Mouse (Mus musculus) hindbrain, embryonic 11.5 days (tissue): ENCODE measurements around the gene Ssh2. TPM values are rescaled to one million over a fixed set of nuclear protein-coding genes. Genes with fewer than 3 reads are reported as not detected.

Experiments
- ATAC-seq: fragments of 200-750 bp; cut with Nextera tagmentation; 2 replicates; pipeline ENCODE4 v1.8.0; 2017; ENCODE audit warnings: mild to moderate bottlenecking, moderate TSS enrichment, moderate library complexity; ENCODE audit not compliant: low FRiP score
- DNase-seq: peaks from one replicate; pipeline ENCODE4 v3.0.0-alpha.2; 2015; ENCODE audit warnings: low spot score
- H3K27ac ChIP-seq: fragments of 300-500 bp; sonication (generic); 2 replicates; pipeline ENCODE4 v1.5.1; 2014; ENCODE audit warnings: mild to moderate bottlenecking, low read depth, low read length
- H3K27me3 ChIP-seq: fragments of 300-500 bp; sonication (generic); 2 replicates; pipeline ENCODE4 v1.6.1; 2014; ENCODE audit warnings: mild to moderate bottlenecking, low read length, moderate library complexity, mixed read lengths; ENCODE audit not compliant: control insufficient read depth, insufficient read depth
- H3K36me3 ChIP-seq: fragments of 300-500 bp; sonication (generic); 2 replicates; pipeline ENCODE4 v1.6.1; 2014; ENCODE audit warnings: mild to moderate bottlenecking, low read length, moderate library complexity, mixed read lengths; ENCODE audit not compliant: control insufficient read depth, insufficient read depth
- H3K4me1 ChIP-seq: fragments of 300-500 bp; sonication (generic); replicated peaks from 2 replicates; pipeline ENCODE4 v1.6.1; 2014; ENCODE audit warnings: low read length, mixed read lengths; ENCODE audit not compliant: control insufficient read depth, insufficient read depth
- H3K4me2 ChIP-seq: fragments of 300-500 bp; sonication (generic); replicated peaks from 2 replicates; pipeline ENCODE4 v1.6.1; 2014; ENCODE audit warnings: mild to moderate bottlenecking, low read depth, low read length
- H3K4me3 ChIP-seq: fragments of 300-500 bp; sonication (generic); 2 replicates; pipeline ENCODE4 v1.5.1; 2014; ENCODE audit warnings: low read depth, low read length
- H3K9ac ChIP-seq: fragments of 300-500 bp; sonication (generic); 2 replicates; pipeline ENCODE4 v1.6.1; 2014; ENCODE audit warnings: low read depth, low read length
- H3K9me3 ChIP-seq: fragments of 300-500 bp; sonication (generic); 2 replicates; pipeline ENCODE4 v1.6.1; 2016; ENCODE audit warnings: low read length; ENCODE audit not compliant: control insufficient read depth
- WGBS: fragments of 180-500 bp; shearing (Covaris S2); extraction: QIAGEN DNeasy Blood & Tissue Kit; methylation state at CpG from one replicate; pipeline ENCODE4 v1.1.7; 2014; 5-methylcytosine and 5-hydroxymethylcytosine counted together
- polyA plus RNA-seq: library from polyadenylated mRNA; unstranded; fragments of >200 nt; fragmentation: Nextera tagmentation; extraction: Ambion mirVana; gene quantifications from 2 replicates; pipeline ENCODE4 v1.2.1, GENCODE M21; 2014

Gene Ssh2
- polyA plus RNA-seq, 1 experiment from 2014 or later: 17.4 TPM

DNA sequence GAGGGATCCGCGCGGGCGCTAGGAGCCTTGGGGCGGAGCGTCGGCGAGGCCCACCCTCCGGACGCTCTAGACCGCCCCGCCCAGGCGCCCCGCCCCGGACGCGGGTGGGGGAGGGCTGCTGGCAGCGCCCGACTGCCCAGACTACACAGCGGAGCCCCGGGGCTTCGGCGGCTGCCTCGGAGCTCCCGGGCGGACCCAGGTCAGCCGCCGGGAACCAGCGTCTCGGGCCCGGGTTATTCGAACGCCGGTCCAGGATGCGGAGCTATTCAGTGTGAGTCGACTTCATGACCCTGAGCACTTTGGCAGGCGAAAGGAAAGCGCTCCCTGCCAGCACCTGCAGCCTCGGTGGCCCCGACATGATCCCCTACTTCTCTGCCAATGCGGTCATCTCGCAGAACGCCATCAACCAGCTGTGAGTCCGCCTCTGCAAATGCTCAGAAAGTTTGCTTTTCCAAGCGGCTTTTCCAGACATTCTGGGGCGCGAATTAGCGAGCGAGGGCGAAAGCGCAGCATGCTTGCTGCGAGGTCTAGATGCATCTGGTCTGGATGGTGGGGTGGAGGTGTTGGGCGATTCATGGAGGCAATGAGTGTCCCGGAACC is 132.2 kb downstream of the Ssh2 start:
- DNase-seq (peak; percentile 92), ATAC-seq (peak; percentile 92)
- no peak overlapping the region for H3K27ac ChIP-seq
- H3K9me3 ChIP-seq: no peaks in the 10 kb centered on the region
- no peaks in the 10 kb centered on the region for H3K27me3 ChIP-seq
- WGBS: under 1% methylated on average over 54 of the region's 54 CpGs
- no peaks in the 10 kb centered on the region for H3K4me1 ChIP-seq
- no peaks in the 10 kb centered on the region for H3K36me3 ChIP-seq
- H3K9ac ChIP-seq: peak overlapping the region; percentile 54; the same call in 1 of the 2 replicates
- H3K4me2 ChIP-seq: peak overlapping the region; percentile 79
- H3K4me3 ChIP-seq: peak overlapping the region; percentile 48

DNA sequence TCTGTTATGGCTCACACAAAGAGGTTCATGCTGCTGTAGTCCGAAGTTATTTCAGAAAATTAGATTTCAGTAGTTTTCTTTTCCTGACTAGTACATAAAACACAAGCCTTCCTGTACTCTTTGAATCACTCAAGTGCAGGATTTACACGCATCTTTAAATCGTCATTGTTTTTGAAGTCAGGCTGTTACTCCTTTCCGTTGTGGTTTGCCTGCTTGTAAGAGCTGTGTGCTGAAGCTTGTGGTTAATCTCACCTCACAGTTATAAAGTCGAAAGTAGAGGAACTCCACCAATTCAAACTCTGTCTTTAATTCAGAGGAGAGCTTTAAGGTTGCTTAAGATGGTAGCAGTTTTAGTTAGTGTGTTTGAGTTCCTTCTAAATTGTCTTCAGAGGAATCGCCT is 132.9 kb downstream of the Ssh2 start:
- no peaks in the 10 kb centered on the region for H3K27me3 ChIP-seq
- H3K4me3 ChIP-seq: peak overlapping the region; percentile 48
- H3K9me3 ChIP-seq: no peaks in the 10 kb centered on the region
- H3K27ac ChIP-seq: no peak overlapping the region
- DNase-seq (no peak), ATAC-seq (no peak)
- no peaks in the 10 kb centered on the region for H3K36me3 ChIP-seq
- H3K4me1 ChIP-seq: no peaks in the 10 kb centered on the region
- 34% methylated on average over 6 of the region's 6 CpGs for WGBS
- H3K4me2 ChIP-seq: peak overlapping the region; percentile 79; the same call in 1 of the 2 replicates
- no peak overlapping the region for H3K9ac ChIP-seq

DNA sequence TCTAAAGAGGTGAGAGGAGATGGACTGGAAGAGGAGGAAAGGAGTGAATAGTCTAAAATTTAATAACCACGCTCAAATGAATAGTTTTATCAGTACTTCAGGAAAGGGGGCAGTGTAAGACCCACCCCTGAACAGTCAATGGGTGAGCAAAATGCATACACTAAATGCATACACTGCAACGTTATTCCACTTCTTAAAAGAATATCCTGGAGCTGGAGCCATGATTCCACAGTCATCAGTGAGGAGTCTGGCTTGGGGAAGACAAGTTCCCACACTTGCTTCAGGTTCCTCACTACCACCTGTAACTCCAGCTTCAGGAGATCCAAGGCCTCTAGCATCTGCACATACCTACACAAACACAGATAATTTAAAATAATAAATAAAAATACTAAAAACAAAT is 133.6 kb downstream of the Ssh2 start:
- H3K36me3 ChIP-seq: no peaks in the 10 kb centered on the region
- no peak overlapping the region for H3K4me2 ChIP-seq
- WGBS: 86% methylated on average over 2 of the region's 2 CpGs
- no peaks in the 10 kb centered on the region for H3K4me1 ChIP-seq
- no peak overlapping the region for H3K4me3 ChIP-seq
- DNase-seq (no peak), ATAC-seq (no peak)
- H3K9ac ChIP-seq: no peak overlapping the region
- no peaks in the 10 kb centered on the region for H3K9me3 ChIP-seq
- no peaks in the 10 kb centered on the region for H3K27me3 ChIP-seq
- H3K27ac ChIP-seq: no peak overlapping the region

DNA sequence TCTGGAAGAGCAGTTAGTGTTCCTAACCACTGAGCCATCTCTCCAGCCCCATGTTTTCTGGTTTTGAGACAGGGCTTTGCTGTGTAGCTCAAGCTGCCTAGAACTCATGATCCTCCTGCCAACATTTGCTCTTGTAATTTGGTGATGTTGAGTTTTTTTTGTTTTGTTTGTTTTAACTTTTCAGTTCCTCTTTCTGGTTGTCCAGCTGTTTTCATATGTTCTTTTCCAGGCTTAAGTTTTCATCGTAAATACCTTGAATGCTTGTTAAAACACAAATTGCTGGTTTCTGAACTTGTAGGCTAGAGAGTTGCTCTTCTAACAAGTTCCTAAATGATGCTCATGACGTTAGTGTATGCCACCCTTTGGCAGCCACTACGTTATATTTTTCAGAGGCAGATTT is 139.0 kb downstream of the Ssh2 start:
- ATAC-seq (no peak), DNase-seq (no peak)
- H3K4me1 ChIP-seq: no peaks in the 10 kb centered on the region
- H3K27ac ChIP-seq: no peak overlapping the region
- no peaks in the 10 kb centered on the region for H3K27me3 ChIP-seq
- no peak overlapping the region for H3K4me3 ChIP-seq
- H3K36me3 ChIP-seq: no peaks in the 10 kb centered on the region
- H3K4me2 ChIP-seq: no peak overlapping the region
- 93% methylated on average over 3 of the region's 3 CpGs for WGBS
- H3K9me3 ChIP-seq: no peaks in the 10 kb centered on the region
- no peak overlapping the region for H3K9ac ChIP-seq

DNA sequence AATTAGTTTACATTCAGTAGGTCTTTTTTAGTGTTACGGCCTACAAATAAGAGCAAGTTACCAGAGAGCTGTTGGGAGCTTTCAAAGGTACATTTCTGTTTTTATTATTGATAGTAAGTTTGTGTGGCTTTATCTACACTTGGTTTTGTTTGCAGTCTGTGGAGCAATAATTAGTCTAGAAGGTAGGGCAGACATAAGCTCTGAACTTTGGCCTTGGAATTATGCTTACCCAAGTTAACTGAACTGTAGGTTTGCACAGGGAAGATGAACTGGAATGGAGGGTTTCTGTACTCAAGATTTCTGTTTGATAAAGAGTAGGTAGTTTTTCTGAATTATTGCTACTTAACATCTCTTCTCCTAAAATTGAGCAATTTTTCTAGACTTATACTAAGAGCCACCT is 141.8 kb downstream of the Ssh2 start:
- H3K4me3 ChIP-seq: no peak overlapping the region
- ATAC-seq (no peak), DNase-seq (no peak)
- H3K4me1 ChIP-seq: no peaks in the 10 kb centered on the region
- 95% methylated on average over 1 of the region's 1 CpGs for WGBS
- H3K36me3 ChIP-seq: no peaks in the 10 kb centered on the region
- no peak overlapping the region for H3K27ac ChIP-seq
- H3K4me2 ChIP-seq: no peak overlapping the region
- H3K27me3 ChIP-seq: no peaks in the 10 kb centered on the region
- no peak overlapping the region for H3K9ac ChIP-seq
- no peaks in the 10 kb centered on the region for H3K9me3 ChIP-seq

DNA sequence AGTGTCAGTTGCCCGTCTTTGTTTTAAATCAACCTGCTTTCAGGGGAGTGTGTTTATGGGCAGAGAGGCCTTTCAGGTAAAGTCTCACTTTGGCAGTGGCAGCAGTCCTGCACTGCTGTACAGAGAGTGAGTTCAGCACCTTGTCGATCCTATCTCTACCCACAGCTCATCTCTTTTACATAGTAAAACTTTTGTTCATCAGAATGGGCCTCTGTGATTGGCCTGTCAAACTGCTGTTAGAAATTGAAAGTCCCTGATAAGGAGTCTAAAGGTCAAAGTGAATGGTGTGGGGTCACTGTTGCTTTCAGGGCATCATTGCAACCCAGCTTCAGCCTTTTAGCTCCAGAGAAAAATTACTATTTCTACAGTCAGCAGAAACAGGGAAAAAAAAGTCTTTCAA is 147.4 kb downstream of the Ssh2 start:
- DNase-seq: no peak
- Histone ChIP-seq H3K27ac (no peak overlapping the region), H3K4me1 (no peaks in the 10 kb centered on the region), H3K36me3 (no peaks in the 10 kb centered on the region), H3K27me3 (no peaks in the 10 kb centered on the region), H3K4me2 (no peak overlapping the region), H3K9ac (no peak overlapping the region), H3K9me3 (no peaks in the 10 kb centered on the region), H3K4me3 (no peak overlapping the region)
- WGBS: 87% methylated on average over 2 of the region's 2 CpGs
- ATAC-seq: no peak

DNA sequence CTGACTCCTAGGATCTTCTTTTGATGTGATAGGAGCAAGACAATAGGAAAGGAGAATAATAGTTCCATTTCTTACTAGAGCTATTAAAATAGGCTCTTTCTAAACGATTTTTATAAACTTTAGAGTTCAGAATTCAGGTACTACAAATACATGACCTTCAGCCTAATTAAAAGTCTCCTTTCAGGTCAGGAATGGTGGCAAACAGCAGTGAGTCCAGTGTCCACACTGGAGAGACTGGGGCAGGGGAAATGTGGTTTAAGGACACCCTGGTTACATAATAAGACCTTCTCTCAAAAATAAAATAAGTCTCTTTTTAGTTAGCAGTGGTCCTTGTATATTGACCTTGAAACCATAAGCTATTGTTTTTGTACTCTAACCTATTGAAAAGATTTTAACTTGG is 148.3 kb downstream of the Ssh2 start:
- WGBS: 81% methylated on average over 1 of the region's 1 CpGs
- Histone ChIP-seq H3K9me3 (no peaks in the 10 kb centered on the region), H3K4me1 (no peaks in the 10 kb centered on the region), H3K27ac (no peak overlapping the region), H3K4me3 (no peak overlapping the region), H3K36me3 (no peaks in the 10 kb centered on the region), H3K4me2 (no peak overlapping the region), H3K27me3 (no peaks in the 10 kb centered on the region), H3K9ac (no peak overlapping the region)
- ATAC-seq (no peak), DNase-seq (no peak)

DNA sequence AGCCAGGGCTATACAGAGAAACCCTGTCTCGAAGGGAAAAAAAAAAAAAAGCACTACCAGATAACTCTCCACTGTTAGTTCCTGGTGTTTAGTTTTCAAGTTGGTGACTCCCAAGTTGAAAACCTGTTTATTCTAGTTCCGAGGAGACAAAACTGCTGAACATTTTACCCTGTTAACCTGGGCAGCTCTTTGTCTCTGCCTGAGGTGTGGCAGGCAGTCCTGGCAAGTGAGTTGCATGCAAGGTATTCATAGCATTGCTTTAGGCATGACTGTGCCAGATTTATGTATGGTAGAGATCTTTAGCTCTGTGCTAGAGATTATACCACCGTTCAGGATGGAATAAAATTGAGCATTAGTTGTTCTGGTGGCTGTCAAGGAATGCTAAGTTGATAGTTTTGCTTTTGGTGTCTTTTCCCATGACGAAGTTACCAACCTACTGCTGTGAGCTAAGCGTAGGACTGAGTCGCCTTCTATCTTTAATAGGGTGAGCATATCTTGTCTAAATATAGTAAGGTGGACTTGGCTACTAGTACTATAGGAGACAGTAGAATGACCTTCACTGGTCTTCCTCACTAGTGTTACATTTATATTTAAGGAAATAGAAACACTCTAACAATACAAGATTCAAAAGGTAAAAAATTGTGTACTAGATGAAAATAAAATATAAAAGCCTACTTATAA is 149.8 kb downstream of the Ssh2 start:
- Histone ChIP-seq H3K4me2 (no peak overlapping the region), H3K4me1 (no peaks in the 10 kb centered on the region), H3K36me3 (no peaks in the 10 kb centered on the region), H3K9ac (no peak overlapping the region), H3K9me3 (no peaks in the 10 kb centered on the region), H3K27me3 (no peaks in the 10 kb centered on the region), H3K4me3 (no peak overlapping the region), H3K27ac (no peak overlapping the region)
- WGBS: 91% methylated on average over 6 of the region's 6 CpGs
- ATAC-seq (no peak), DNase-seq (no peak)

DNA sequence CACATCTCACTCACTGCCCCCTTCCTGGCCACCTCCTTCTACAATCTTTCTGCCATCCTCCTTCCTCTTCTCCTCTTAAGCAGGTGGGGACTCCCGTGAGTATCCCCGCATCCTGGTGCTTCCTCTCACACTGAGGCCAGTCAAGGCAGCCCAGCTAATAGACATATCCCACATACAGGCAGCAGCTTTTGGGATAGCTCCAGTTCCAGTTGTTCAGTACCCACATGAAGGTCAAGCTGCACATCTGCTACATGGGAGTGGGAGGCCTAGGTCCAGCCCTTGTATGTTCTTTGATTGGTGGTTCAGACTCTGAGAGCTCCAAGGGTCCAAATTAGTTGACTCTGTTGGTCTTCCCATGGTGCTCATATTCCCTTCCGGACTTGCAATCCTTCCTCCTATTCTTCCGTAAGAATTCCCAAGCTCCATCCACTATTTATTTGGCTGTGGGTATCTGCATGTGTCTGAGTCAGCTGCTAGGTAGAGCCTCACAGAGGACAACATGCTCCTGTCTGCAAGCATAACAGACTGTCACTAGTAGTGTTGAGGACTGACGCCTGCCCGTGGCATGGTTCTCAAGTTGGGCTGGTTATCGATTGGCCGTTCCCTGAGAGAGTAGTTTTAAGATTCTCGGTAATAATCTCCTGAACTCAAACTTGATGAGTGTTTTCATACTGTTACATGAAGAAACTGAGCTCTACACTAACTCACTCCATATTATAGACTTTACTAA is 151.6 kb downstream of the Ssh2 start:
- Histone ChIP-seq H3K4me3 (no peak overlapping the region), H3K27me3 (no peaks in the 10 kb centered on the region), H3K9ac (no peak overlapping the region), H3K36me3 (no peaks in the 10 kb centered on the region), H3K4me1 (no peaks in the 10 kb centered on the region), H3K9me3 (no peaks in the 10 kb centered on the region), H3K27ac (no peak overlapping the region), H3K4me2 (no peak overlapping the region)
- ATAC-seq (no peak), DNase-seq (no peak)
- WGBS: 88% methylated on average over 9 of the region's 9 CpGs
